Comparison of ENCODE assay signal across 21 mouse cellular contexts in the genomic region with DNA sequence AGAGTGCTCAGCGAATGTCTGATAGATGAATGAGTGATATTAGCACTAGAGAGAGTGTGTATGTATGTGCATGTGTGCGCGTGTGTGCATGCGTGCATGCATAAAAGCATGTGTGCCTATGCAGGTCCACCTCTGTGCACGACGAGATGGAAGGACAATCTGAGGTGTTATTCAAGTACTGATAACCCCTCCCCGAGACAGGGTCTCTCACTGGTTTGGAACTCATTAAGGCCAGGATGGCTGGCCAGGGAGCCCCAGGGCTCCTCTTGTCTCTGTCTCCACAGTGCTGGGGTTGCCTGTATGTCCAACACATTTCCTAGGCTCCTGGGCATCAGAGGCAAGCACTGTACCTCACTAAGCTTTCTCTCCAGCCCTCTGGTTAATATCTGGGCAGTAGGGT.
A peak's percentile ranks its signal among the peaks of the same experiment; 100 is the strongest.
DNase-seq lines count a peak whose midpoint lies in the region; ATAC-seq lines count a peak whose summit lies in the region.
"Had no signal": no experiment of that assay in that cellular context is flagged by ENCODE, and none has a peak within 500 bp of the region (broad histone marks: within the 10 kb centered on the region; RNA-seq: fewer than 3 reads in every experiment).

No protein-coding gene starts in this region.

- no peaks in the 10 kb centered on the region for H3K9me3 ChIP-seq in heart, embryonic 10.5 days
- no peaks in the 10 kb centered on the region for H3K9me3 ChIP-seq in heart, embryonic 12.5 days (replicated peaks)
- no peaks in the 10 kb centered on the region for H3K9me3 ChIP-seq in heart, embryonic 15.5 days (replicated peaks)
- H3K9me3 ChIP-seq: embryonic facial prominence, embryonic 13.5 days; embryonic facial prominence, embryonic 15.5 days; forebrain, embryonic 10.5 days; forebrain, embryonic 12.5 days had no signal

- no peak overlapping the region for H3K4me3 ChIP-seq in heart, embryonic 10.5 days
- H3K4me3 ChIP-seq in heart, embryonic 12.5 days: no peak overlapping the region
- no peak overlapping the region for H3K4me3 ChIP-seq in heart, embryonic 15.5 days
- H3K4me3 ChIP-seq: embryonic facial prominence, embryonic 13.5 days; embryonic facial prominence, embryonic 15.5 days; erythroblast, embryonic 14.5 days; forebrain, embryonic 10.5 days; forebrain, embryonic 12.5 days had no signal

- WGBS in heart, embryonic 10.5 days: 58% methylated on average over 7 of the region's 7 CpGs
- WGBS in heart, embryonic 12.5 days: 51% methylated on average over 7 of the region's 7 CpGs
- 49% methylated on average over 7 of the region's 7 CpGs for WGBS in heart, embryonic 15.5 days

- no peak overlapping the region for H3K9ac ChIP-seq in heart, embryonic 12.5 days
- H3K9ac ChIP-seq in heart, embryonic 15.5 days: no peak overlapping the region
- H3K9ac ChIP-seq: embryonic facial prominence, embryonic 13.5 days; embryonic facial prominence, embryonic 15.5 days; forebrain, embryonic 12.5 days had no signal

- H3K4me1 ChIP-seq in heart, embryonic 10.5 days: peaks cover 27% of the 10 kb centered on the region
- H3K4me1 ChIP-seq in heart, embryonic 12.5 days (replicated peaks): peaks cover 32% of the 10 kb centered on the region
- peaks cover 25% of the 10 kb centered on the region for H3K4me1 ChIP-seq in heart, embryonic 15.5 days (replicated peaks)
- H3K4me1 ChIP-seq: embryonic facial prominence, embryonic 15.5 days had no signal

- no peaks in the 10 kb centered on the region for H3K36me3 ChIP-seq in heart, embryonic 10.5 days
- H3K36me3 ChIP-seq in heart, embryonic 12.5 days: no peaks in the 10 kb centered on the region
- no peaks in the 10 kb centered on the region for H3K36me3 ChIP-seq in heart, embryonic 15.5 days
- H3K36me3 ChIP-seq: embryonic facial prominence, embryonic 13.5 days; embryonic facial prominence, embryonic 15.5 days; forebrain, embryonic 10.5 days; forebrain, embryonic 12.5 days had no signal

- H3K4me2 ChIP-seq in heart, embryonic 12.5 days: peak overlapping the region; percentile 17; the same call in 1 of the 2 replicates
- H3K4me2 ChIP-seq in heart, embryonic 15.5 days: 0 out of 2 replicates have a peak overlapping the region, but pooled peaks have one; percentile 19
- H3K4me2 ChIP-seq: embryonic facial prominence, embryonic 13.5 days; embryonic facial prominence, embryonic 15.5 days; forebrain, embryonic 12.5 days had no signal

- peak; percentile 70 for DNase-seq in heart, embryonic 10.5 days (ENCODE audit: low spot score)
- no peak for DNase-seq in heart, adult 9 months (ENCODE audit: low spot score in 2 of 2)
- no peak for DNase-seq in heart, adult 18-20 months
- DNase-seq in heart, adult 8-10 months (ENCODE audit: low spot score): no peak
- DNase-seq: adrenal gland, adult 2 months; adrenal gland, postnatal 10 days; adrenal gland, postnatal 25 days; cerebellum, adult 11 months; cerebellum, adult 18-20 months; cerebellum, adult 8-10 months; cerebellum, adult 9-11 months; cerebellum, postnatal 14 days; cerebellum, postnatal 36 days had no signal

- no peak overlapping the region for H3K27ac ChIP-seq in heart, embryonic 10.5 days
- H3K27ac ChIP-seq in heart, embryonic 12.5 days (ENCODE audit: poor library complexity, severe bottlenecking): peak overlapping the region; percentile 9; the same call in 1 of the 2 replicates
- no peak overlapping the region for H3K27ac ChIP-seq in heart, embryonic 15.5 days
- H3K27ac ChIP-seq: embryonic facial prominence, embryonic 13.5 days; embryonic facial prominence, embryonic 15.5 days; forebrain, embryonic 10.5 days; forebrain, embryonic 12.5 days had no signal

- H3K27me3 ChIP-seq in heart, embryonic 10.5 days (ENCODE audit: insufficient read depth, poor library complexity, severe bottlenecking): no peaks in the 10 kb centered on the region
- no peaks in the 10 kb centered on the region for H3K27me3 ChIP-seq in heart, embryonic 12.5 days (replicated peaks)
- H3K27me3 ChIP-seq in heart, embryonic 15.5 days: no peaks in the 10 kb centered on the region
- H3K27me3 ChIP-seq: embryonic facial prominence, embryonic 13.5 days; embryonic facial prominence, embryonic 15.5 days had no signal

- no peak for ATAC-seq in heart, embryonic 12.5 days (ENCODE audit: insufficient number of reproducible peaks, low FRiP score)
- no peak for ATAC-seq in heart, embryonic 15.5 days (replicated peaks; ENCODE audit: insufficient number of reproducible peaks, insufficient read depth, low FRiP score, low read depth)
- ATAC-seq: forebrain, embryonic 14.5 days had no signal
